Mouse (Mus musculus): ENCODE measurements around the gene Supt4a.

Supt4a gene

DNA sequence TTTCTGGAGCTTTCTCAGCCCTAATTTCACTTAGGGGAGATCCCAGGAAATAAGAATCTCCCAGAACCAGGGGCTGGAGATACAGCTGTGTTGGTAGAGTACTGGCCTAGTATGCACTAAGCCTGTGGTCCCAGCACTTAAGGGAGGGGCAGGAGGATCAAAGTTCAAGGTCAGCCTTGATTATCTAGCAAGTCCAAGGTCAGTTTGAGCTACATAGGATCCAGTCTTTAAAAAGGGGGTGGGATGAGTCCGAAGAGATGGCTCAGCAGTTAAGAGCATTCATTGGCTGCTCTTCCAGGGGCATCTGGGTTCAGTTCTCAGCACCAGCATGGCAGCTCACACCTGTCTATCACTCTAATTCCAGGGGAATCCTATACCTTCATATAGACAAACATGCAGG, 15.0 kb downstream of the Supt4a start:
- DNase-seq (ENCODE audit: low spot score) = no peak

DNA sequence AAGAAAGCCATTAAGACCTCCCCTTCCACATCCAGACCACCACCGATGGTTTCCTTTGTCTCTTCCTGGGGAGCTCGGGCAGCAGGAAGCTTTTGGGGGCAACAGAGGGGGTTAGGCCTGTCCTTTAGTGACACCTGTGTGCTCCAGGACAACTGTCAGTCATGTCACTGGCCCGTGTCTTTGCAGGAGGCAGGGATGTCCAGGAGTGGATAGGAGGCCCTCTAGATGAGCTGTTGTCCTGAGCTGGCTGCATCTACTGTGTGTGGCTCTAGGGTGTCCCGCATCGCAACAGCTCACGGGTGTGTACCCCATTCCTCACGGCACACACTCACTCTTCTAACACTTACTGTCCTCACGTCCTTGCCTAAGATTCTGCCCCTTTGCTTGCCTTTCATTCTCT, 15.9 kb downstream of the Supt4a start:
- DNase-seq (ENCODE audit: low spot score) = no peak

DNA sequence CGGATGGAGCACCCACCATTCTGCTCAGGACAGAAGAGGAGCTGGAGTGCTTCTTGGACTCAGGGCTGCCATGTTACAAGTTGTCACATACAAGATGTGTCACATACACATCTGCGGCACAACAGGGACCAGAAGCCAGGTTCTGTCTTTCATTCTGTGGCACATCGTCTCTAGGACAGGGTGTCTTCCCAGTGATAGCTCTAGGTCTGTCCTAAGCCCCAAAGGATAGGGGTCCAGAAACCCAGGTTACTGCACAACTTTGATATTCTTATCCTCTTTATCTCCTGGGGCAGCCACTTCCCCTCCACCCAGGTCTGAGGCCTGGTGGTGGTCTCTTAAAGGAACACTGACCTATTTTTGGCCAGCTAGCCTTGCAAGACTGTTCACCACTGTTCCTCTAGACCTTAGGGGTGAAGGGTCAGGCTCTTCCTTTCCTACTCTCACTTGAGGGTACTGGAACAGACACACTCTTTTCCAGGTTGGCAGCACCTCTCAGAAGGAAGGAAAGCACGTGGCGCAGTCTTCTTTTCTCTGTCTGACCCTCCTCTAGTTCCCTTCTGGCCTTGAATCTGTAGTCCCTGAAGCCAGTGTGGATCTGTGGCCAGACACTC, 16.6 kb downstream of the Supt4a start:
- no peak for DNase-seq (ENCODE audit: low spot score)

DNA sequence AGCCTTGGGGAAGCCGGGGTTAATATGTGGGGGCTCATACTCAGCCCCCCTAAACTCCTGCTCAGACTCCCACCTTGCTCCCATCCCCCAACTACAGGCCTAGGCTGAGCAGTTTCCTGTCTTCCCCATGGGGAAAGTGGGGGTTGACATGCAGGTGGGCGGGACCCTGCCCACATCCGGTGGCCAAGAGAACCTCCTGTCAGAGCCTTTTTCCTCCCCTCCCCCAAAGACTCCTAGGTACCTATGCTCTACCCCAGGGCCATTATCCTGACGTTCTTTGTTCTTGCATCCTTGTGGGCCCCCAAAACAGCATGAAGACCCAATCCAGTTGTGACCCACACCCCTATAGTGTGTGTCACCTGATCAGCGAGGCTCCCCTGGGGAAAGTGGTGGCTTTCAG, 17.3 kb downstream of the Supt4a start:
- no peak for DNase-seq (ENCODE audit: low spot score)

DNA sequence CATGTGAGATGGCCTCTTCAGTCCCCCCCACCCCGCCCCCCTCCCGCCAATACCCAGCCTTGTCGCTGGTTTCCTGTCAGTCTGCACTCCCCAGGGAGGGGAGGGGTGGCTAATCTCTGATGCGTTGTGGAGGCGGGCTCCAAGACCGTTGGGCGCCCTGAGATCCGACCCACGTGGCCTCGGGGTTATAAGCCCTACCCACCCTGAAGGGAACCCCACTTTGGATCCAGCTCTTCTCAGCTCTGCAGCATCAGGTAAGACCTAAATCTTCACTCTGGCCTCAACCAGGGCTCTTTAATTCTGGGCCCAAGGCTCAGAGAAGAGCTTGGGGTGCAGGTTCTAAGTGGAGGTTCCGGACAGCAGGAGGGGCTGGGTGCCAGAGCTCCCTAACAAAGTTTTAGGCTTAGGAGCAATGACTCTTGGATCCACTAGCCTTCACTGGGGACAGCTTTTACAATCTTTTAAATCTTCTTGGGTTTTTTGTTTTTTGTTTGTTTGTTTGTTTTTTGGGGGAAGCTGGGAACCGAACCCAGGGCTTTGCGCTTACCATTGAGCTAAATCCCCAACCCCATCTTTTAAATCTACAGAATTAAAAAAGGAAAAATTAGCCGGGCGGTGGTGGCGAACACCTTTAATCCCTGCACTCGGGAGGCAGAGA, 18.1 kb downstream of the Supt4a start:
- DNase-seq (ENCODE audit: low spot score) = peak; percentile 21

DNA sequence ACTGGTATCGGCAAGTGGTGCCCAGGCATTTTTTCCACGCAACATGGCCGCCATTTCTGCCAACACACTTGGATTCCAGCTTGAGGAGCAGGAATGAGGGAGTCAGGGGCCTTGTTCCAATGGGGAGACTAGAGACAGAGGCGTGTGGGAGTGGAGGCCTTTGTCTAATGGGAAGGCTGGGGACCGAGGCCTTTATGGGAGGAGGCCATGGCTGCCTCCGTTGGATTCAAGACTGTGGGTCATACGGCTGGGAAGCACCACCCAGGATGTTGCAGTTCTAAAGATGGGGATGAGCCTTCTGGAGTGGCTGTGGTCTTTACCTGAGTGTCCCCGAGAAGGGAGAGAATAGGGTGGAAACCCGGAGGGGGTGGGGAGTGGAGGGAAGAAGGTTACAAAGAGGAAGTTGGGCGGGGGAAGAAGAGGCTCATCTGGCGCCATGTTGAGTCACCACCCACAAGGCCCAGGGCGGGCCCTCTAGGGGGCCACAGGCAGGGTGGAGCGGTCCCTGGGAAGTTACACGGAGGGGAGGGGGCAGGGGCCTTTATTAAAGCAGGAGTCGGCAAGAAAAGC, 19.0 kb downstream of the Supt4a start:
- DNase-seq (ENCODE audit: low spot score) = no peak

DNA sequence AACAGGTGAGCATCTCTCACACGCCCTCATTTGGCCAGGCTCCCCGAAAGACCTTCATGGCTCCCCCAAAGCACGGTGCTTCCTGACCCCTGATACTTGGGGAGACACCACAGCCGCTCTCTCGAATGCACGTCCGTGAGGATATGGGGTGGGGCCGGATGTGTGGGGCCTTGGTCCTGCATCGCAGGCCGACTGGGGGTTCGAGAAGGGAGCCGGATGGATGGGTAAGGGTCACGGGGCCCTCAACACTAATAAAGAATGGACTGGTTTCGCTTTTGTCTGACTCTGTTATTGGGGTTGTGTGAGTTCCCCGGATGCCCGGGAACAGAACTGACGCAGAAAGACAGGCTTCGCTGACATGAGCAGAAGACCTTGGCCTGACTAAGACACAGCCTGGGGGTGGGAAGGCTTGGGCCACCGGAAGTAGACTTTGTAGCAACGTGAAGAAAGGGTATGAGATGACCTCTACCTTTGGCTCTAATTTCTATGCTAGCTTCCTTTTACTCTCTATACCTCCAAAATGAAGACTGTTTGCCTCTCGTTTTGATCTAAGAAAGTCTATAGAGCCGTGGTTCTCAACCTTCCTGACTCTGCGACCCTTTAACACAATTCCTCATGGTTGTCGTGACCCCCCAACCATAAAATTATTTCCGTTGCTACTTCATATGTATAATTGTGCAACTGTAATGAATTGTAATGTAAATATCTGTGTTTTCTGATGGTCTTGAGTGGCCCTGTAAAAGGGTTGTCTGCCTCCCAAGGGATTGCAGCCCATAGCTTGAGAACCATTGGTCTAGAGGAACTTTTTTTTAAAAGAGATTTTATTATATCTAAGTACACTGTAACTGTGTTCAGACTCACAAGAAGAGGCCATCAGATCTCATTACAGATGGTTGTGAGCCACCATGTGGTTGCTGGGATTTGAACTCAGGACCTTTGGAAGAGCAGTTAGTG, 19.9 kb downstream of the Supt4a start:
- DNase-seq (ENCODE audit: low spot score) = no peak

DNA sequence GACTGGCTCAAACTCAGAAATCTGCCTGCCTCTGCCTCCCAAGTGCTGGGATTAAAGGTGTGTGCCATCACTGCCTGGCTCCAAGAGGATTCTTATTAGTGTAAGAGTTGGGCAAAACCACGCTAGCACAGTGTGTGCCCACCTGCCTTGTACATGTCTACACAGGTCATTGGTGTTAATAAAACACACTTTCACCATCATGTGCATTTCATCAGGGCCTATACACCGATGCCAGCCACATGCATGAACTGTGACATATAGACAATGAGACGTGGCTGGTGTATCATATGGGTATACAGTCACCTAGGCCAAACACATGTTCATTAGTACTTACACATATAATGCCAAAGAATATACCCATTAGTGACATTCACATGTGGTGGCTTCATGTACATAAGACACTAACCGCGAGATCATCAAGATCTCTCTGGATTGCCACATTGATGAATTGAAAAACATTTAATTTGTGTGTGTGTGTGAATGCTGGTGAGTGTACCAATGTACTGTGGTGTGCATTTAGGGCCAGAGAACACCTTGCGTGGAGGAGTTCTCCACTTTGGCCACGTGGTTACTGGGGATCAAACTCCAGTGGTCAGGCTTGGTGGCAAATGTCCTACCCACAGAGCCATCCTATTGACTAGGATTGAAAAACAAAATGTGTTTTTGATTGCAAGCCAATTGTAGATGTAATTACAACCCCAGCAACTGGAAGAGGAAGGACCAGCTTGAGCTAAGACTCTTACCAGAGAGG, 21.0 kb downstream of the Supt4a start:
- DNase-seq (ENCODE audit: low spot score) = no peak

DNA sequence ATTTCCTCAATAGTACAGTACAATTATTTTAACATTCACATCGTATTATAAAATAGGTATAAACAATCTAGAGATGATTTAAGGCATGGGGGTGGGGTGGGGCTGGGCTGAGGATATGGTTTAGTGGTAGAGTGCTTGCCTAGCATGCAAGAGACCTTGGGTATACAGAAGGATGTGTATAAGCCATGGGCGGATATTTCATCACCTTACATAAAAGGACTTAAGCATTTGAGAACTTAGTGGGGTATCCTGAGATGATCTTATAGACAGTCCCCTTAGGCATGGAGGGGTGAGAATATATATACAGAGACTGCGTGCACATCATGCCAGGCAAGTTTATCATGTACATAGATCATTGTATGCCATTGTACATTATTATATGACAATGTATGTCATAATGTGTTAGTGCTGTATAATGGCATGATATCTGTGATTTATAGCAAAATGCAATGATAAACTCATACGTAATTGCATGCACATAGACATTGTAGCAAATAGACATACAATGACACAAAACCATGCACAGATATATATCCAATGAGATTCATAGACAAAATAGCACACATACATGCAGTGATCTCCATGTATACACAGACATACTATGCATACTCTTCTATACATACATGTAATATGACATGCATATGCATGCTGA, 21.7 kb downstream of the Supt4a start:
- DNase-seq (ENCODE audit: low spot score) = no peak

DNA sequence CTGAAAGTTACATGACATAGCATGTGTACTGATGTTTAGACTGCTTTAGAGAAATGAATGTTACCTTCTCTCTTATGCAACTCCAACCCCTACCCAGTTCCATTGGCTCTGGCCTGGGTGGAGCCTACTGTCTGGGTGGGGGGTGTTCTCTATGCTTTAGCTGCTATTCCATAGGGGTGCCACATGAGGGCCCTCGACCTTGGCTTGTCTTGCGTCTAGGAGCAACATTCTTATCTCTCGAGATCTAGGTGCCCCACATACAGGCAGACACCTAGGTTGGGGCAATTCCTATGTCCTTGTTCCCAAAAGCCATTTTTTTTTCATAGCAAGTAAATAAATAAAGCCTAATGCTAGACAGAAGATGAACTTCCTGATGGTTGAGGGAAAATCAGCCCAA, 22.3 kb downstream of the Supt4a start:
- DNase-seq (ENCODE audit: low spot score) = no peak

DNA sequence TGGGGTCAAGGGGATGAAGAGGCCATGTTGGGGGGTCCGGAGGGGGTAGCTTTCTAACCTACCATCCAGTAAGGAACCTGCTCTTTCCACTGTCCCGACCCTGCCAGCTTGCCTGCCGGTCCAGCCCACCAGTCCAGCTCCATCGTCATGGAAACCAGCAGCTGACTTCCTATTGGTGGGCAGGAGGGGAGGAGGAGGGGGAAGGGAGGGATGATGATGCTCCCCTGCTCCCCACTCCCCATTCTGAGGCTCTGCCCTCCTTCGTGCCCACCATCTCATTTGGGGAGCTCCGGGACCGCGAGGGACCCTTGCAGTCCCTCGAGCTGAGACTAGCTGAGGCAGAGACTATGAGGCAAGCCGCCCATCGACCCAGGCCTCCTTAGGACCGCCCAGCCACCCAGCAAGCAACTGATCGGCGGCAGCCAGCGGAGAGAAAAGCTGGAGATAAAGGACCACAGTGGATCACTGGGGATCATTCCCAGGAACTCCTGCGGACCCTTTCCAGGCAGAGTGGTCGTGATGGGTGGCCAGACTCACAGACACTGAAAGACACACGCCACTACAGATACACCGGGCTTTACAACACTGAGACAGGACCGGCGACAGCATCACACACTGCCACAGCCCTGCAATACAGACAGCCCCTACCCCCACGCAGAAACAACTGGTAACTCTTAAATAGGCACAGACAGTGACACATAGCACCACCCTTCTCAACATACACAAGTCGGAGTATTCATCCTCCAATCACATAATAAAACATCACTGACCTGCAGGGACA, 23.1 kb downstream of the Supt4a start, which contains the start of gene Tspoap1:
Tspoap1 (plus strand) TSS at position 241 of the 781 bp plus-strand sequence.
- DNase-seq (ENCODE audit: low spot score) = no peak

DNA sequence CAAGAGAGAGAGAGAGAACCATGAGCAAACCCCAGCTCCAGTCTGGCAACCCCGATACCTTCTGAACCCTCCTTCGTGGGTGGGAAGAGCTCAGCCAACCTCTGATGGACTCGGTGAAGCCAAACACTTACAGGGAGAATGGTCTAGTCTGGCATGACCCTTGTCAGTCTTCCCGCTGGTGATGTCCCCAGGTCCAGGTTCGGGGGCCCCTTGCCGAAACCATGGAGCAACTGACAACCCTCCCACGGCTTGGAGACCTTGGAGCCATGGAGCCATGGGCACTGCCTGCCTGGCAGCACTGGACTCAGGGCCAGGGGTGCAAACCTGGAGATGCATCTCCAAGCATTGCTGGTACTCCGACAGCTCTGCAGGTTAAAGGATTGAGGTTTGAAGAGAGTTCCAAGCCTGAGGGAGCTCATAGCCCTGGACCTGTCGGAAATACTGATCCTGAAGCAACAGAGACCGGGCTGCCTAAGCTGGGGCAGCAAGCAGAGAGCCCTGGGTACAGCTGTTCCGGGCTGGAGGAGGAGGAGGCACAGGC, 23.9 kb downstream of the Supt4a start:
- DNase-seq (ENCODE audit: low spot score) = no peak

DNA sequence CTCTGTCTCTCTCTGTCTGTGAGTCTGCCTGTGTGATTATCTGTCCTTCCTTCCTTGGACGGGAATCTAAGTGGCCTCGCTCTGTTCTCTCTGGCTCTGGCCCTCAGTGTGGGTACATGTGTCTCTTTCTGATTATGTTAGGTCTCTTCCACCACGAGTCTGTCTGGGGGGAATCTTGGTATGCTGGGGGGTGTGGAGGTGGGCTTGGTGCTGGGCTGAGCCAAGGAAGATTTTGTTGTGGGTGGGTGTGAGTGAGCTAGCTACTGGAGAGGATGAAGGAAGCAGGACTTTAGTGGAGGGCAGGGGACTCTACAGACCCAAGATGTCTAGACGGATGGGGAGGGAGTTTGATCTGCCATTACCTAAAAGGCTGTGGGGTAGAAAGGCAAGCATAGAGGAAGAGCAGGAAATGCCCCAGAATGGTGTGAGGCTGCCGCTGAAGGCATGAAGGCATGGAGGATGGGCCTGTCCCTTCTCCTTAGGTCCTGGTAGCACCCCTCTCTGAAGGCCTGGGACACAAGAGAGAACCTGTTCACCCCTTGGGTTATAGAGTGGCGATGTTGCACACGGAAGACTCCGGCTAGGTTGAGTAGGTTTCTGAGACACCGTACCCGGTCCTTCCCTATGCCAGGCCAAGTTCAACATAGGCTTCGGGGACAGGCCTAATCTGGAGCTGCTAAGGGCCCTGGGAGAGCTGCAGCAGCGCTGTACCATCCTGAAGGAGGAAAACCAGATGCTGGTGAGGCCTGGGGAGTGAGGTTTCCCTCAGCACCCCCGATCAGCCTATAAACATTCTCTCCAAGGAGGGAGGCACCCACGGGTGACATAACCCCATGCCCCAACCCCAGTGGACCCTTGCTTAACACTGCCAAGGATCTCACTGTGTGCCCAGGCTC, 24.7 kb downstream of the Supt4a start:
- DNase-seq (ENCODE audit: low spot score) = no peak

DNA sequence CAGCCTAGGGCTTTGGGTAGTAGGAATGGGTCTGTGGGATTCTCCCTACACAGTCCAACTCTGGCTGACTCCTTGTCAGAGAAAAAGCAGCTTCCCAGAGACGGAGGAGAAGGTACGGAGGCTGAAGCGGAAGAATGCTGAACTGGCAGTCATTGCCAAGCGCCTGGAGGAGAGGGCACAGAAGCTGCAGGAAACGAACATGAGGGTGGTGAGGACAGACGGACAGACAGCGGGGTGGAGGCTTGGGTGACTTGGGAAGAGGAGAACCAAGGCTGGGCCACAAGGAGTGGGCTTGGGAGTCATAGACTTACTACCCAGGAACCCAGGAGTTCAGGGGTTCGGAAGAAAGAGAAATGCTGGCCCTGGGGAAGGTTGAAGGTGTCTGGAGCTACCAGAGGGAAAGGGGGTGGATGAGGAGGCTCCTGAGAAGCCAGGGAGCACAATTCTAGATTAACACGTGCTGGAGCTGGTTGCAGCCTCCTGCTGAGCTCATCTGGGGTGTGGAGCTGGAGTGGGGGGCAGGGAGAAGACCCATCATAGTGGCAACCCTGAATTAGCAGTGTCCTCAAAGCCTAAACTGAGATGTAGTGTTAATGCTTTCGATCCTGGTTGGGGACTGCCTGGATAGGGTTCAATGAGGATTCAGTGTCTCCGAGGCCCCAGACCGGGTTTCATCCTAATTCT, 25.5 kb downstream of the Supt4a start:
- no peak for DNase-seq (ENCODE audit: low spot score)

DNA sequence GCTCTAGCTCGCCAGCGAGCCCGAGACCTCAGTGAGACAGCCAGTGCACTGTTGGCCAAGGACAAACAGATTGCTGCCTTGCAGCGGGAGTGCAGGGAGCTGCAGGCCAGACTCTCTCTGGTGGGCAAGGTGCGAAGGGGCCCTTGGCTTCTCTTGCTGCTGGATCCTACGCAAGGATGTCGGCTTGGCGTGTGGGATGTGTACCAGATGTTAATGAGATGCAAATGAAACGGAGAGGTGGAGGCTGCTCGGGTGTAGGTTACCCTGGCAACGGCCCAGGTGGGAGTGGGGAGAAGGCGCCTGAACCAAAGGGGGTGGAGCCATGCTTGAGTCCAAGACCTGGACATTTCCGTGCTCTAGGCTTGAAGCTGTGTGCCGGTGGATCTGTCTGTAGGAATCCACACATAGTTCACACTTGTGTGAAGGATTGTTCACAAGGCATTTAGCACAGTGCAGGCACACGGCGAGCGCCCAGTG, 26.2 kb downstream of the Supt4a start:
- peak; percentile 23 for DNase-seq (ENCODE audit: low spot score)

DNA sequence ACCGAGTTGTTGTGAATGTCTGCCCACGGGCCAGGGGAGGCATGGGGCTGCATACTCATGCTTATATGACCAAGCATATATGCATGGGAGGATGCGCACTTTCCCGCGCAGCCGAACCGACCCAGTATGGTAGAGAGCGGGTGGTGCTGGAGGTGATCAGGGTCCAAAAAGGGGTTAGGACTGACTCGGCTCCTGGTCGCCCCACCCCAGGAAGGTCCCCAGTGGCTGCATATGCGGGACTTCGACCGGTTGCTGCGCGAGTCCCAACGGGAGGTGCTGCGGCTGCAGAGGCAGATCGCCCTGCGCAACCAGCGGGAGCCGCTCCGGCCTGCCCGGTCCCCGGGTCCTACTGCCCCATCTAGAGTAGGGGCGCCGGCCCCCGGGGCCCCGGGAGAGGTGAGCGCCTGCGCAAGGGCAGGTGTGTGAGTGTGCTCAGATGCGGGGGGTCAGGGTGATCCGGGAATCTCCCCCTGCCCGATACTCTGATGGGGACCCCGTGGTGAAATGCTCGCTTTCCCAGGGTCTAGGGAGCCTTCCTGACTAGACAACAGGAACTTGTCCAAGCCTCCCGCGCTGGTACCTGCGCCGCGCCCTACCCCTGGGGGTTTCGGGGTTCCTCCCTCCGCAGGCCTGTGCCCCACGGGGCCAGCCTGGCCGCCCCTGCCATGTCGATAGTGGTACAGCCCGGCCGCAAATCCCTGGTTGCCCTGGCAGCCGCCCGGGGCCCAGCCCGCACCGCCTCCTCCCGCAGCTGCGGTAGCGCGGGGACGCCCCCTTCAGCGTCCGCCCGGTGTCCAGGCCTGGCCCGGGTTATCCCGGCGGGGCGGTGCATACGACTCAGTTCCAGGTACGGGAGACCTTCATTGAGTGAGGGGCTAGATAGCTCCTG, 26.9 kb downstream of the Supt4a start:
- peak; percentile 28 for DNase-seq (ENCODE audit: low spot score)

DNA sequence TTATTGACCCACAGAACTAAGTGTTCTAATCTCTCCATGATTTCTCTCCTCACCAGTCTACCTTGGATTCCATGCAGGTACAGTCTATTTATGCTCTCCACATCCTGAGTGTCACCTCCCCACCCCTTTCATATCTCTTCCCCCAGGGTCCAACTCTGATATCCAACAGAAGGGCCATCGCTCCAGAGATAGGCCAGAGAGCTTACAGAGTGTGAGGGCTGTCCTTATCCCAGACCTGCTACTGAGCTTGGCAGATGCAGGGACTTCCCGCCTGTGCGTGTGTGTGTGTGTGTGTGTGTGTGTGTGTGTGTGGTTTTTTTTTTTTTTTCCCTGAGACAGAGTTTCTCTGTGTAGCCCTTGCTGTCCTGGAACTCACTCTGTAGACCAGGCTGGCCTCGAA, 31.4 kb downstream of the Supt4a start:
- DNase-seq (ENCODE audit: low spot score) = no peak

All from urinary bladder, postnatal 14 days (tissue).